Mouse (Mus musculus): ENCODE results near the gene Adgrl1.

- TF ChIP-seq CHD2 (IDR thresholded peaks at IDR 0.05; ENCODE audit: low read depth, low read length) (no peak), MAFK (IDR thresholded peaks at IDR 0.05; ENCODE audit: insufficient read depth, low read depth, low read length) (no peak), ZC3H11A (IDR thresholded peaks at IDR 0.05; ENCODE audit: borderline replicate concordance, low read depth, low read length) (no peak)
Measured at GRCm38 (mm10) chr8:83924585-83924984, 24.7 kb downstream of the Adgrl1 start.
